Mouse (Mus musculus) megakaryocyte, embryonic 14.5 days (primary cell): ENCODE data around the gene Plcb2.

Experiments used
- FLI1 ChIP-seq: IDR thresholded peaks from 2 replicates; pipeline ENCODE4 v1.6.1; 2012; ENCODE audit warnings: low read length, inconsistent platforms, mixed read lengths
- GATA1 ChIP-seq: IDR thresholded peaks from 3 replicates; pipeline ENCODE4 v1.6.1; 2012; ENCODE audit warnings: mixed read lengths, low read length, inconsistent platforms, borderline replicate concordance

DNA sequence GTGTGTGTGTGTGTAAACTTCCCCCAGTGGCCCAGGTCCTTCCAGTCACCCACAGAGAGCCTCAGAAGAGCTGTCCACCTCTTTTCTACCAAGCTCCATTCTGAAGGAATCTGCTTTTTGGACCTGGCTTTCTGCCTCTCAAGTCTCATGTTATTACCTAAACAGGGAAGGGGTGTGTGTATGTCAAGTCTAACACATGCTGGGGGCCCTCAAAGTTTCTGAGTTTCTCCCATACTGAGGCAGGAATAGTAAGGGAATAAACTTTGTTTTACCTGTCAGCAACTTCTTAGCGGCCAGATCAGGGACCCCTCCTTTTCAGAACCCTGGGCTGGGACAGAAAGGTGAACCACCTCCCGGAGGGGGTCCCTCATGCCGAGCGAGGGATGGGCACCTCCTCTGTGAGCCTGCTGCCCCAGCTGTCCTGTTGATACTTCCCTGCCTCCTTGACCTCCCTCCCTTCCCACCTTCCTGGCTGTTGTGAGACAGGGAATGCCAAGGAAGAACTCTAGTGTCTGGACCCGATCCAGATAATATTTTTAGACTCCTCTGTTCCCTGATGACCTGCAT is 30.8 kb downstream of the Plcb2 start:
- TF ChIP-seq GATA1 (no peak), FLI1 (no peak)
